Mouse (Mus musculus) thymus, postnatal 0 days (tissue): ENCODE data around the gene BC067074. TPM values are rescaled to one million over a fixed set of nuclear protein-coding genes. Genes with fewer than 3 reads are reported as not detected.

Source experiments
- polyA plus RNA-seq: library from polyadenylated mRNA; unstranded; fragments of >200 nt; fragmentation: Nextera tagmentation; extraction: Ambion mirVana; gene quantifications from 2 replicates; pipeline ENCODE4 v1.2.1, GENCODE M21; 2015

BC067074 gene
- polyA plus RNA-seq, 1 experiment from 2014 or later = 0.83 TPM

Other genes starting within 250 kb of the BC067074 start
- gene Gpx8, start 246.7 kb upstream of the BC067074 start, polyA plus RNA-seq = 20.6 and 22.4 TPM in 2 replicates
- gene Gzma, start 192.2 kb upstream of the BC067074 start, polyA plus RNA-seq = 334 and 382 TPM in 2 replicates
- gene Esm1, start 83.5 kb upstream of the BC067074 start, polyA plus RNA-seq = 3.6 and 4.5 TPM in 2 replicates
- not detected in 2 replicates for gene Gzmk, start 67.3 kb upstream of the BC067074 start, polyA plus RNA-seq